Mouse (Mus musculus): ENCODE measurements around the gene Lrg1. TPM values are rescaled to one million over a fixed set of nuclear protein-coding genes. Genes with fewer than 3 reads are reported as not detected.
"Not testable (repeated sequence)": the region's sequence is repeated elsewhere in the genome, so short reads cannot be mapped to it uniquely, and the experiment has no call there.

The Lrg1 gene
- polyA plus RNA-seq, 1 experiment: 56.0 TPM

GRCm38 (mm10) chr17:56106981-56107380, 14.8 kb downstream of the Lrg1 start:
- Histone ChIP-seq H3K27ac (ENCODE audit: insufficient read depth, low read length) (no peak overlapping the region), H3K4me1 (ENCODE audit: control insufficient read depth, insufficient read depth, insufficient read length) (no peaks in the 10 kb centered on the region), H3K27me3 (ENCODE audit: control insufficient read depth, insufficient read depth, low read length) (no peaks in the 10 kb centered on the region), H3K36me3 (ENCODE audit: control insufficient read depth, insufficient read depth, low read length) (peaks cover 7% of the 10 kb centered on the region), H3K4me3 (ENCODE audit: extremely low read depth, insufficient read depth, insufficient read length) (no peak overlapping the region)
- TF ChIP-seq CTCF (IDR thresholded peaks at IDR 0.05; ENCODE audit: extremely low read depth, insufficient read depth, insufficient read length, insufficient replicate concordance) (no peak), POLR2A (IDR thresholded peaks at IDR 0.05; ENCODE audit: low read depth, low read length) (no peak)
- WGBS: 91% methylated on average over 4 of the region's 4 CpGs
- DNase-seq (ENCODE audit: low read depth in 1 of 2, low spot score in 2 of 2): no peak

GRCm38 (mm10) chr17:56106436-56106835, 15.4 kb downstream of the Lrg1 start:
- H3K27ac ChIP-seq (ENCODE audit: insufficient read depth, low read length); DNase-seq (ENCODE audit: low read depth in 1 of 2, low spot score in 2 of 2); H3K4me1 ChIP-seq (ENCODE audit: control insufficient read depth, insufficient read depth, insufficient read length); H3K36me3 ChIP-seq (ENCODE audit: control insufficient read depth, insufficient read depth, low read length); H3K27me3 ChIP-seq (ENCODE audit: control insufficient read depth, insufficient read depth, low read length); H3K4me3 ChIP-seq (ENCODE audit: extremely low read depth, insufficient read depth, insufficient read length): not testable (repeated sequence)
- 97% methylated on average over 4 of the region's 4 CpGs for WGBS

DNA sequence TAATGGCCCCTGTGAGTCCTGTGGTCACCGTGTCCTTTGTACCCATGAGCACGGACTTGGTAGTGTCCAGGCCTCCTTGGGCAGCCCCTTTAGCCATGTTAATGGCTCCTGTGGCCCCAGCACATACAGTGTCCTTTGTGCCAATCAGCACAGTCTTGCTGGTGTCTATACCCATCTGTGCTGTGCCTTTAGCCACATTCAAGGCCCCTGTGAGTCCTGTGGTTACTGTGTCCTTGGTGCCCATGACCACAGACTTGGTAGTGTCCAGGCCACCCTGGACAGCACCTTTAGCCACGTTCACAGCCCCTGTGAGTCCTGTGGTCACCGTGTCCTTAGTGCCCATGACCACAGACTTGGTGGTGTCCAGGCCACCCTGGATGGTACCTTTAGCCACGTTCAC, 17.0 kb downstream of the Lrg1 start:
- WGBS: 89% methylated on average over 3 of the region's 5 CpGs
- H3K27me3 ChIP-seq (ENCODE audit: control insufficient read depth, insufficient read depth, low read length); H3K4me3 ChIP-seq (ENCODE audit: extremely low read depth, insufficient read depth, insufficient read length); DNase-seq (ENCODE audit: low read depth in 1 of 2, low spot score in 2 of 2); H3K4me1 ChIP-seq (ENCODE audit: control insufficient read depth, insufficient read depth, insufficient read length); H3K27ac ChIP-seq (ENCODE audit: insufficient read depth, low read length): not testable (repeated sequence)
- H3K36me3 ChIP-seq (ENCODE audit: control insufficient read depth, insufficient read depth, low read length): peaks cover 23% of the 10 kb centered on the region

DNA sequence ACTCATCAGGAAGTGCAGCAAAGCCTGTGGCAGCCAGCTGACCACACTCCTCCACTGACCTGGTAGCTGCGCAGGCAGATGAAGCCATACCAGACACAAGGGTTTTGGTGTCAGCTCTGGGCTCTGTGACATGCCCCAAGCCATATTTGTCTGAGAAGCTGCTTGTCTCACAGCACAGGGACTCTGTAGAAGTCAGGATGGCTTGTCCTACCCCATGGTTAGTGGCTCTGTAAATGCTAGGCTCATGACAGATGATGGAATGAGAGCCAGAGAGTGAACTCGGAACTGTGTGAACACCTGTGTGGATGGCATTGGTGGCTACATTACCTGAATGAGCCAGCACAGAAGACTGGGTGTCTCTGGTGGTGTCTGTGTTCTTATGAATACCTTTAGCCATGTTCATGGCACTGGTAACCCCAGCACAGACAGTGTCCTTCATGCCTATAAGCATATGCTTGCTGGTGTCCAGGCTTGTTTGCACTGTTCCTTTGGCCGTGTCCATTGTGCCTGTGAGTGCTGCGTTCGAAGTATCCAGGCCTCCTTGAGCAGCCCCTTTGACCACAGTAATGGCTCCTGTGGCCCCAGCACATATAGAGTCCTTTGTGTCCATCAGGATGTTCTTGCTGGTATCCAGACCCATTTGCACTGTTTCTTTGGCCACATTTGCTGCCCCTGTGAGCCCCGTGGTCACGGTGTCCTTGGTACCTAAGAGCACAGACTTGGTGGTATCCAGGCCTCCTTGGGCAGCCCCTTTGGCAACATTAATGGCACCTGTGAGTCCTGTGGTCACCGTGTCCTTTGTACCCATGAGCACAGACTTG, 18.1 kb downstream of the Lrg1 start:
- Histone ChIP-seq H3K27me3 (ENCODE audit: control insufficient read depth, insufficient read depth, low read length) (no peaks in the 10 kb centered on the region), H3K4me3 (ENCODE audit: extremely low read depth, insufficient read depth, insufficient read length) (no peak overlapping the region), H3K4me1 (ENCODE audit: control insufficient read depth, insufficient read depth, insufficient read length) (no peaks in the 10 kb centered on the region), H3K36me3 (ENCODE audit: control insufficient read depth, insufficient read depth, low read length) (peaks cover 30% of the 10 kb centered on the region), H3K27ac (ENCODE audit: insufficient read depth, low read length) (no peak overlapping the region)
- no peak for TF ChIP-seq CTCF (IDR thresholded peaks at IDR 0.05; ENCODE audit: extremely low read depth, insufficient read depth, insufficient read length, insufficient replicate concordance)
- no peak for TF ChIP-seq POLR2A (IDR thresholded peaks at IDR 0.05; ENCODE audit: low read depth, low read length)
- WGBS: 98% methylated on average over 8 of the region's 8 CpGs
- DNase-seq (ENCODE audit: low read depth in 1 of 2, low spot score in 2 of 2): no peak

DNA sequence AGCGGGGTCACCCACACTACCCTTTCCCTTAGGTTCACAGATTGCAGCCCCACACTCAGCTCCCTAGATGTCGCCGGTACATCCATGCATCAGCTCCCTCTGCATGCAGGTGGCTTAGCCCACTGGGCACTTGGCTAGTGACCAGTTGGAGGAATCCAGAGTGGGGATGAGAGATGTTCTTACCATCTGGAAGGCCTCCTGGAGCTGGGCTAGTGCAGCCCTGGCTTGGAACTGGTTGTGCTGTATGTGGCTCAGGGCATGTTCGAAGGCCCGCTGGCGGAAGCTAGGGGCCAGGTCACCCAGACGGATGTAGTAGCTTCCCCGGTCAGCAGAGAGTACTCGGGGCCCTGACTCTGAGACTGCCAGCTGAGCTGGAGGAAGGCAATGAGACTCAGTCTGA, 18.9 kb downstream of the Lrg1 start:
- TF ChIP-seq POLR2A (IDR thresholded peaks at IDR 0.05; ENCODE audit: low read depth, low read length) (no peak), CTCF (IDR thresholded peaks at IDR 0.05; ENCODE audit: extremely low read depth, insufficient read depth, insufficient read length, insufficient replicate concordance) (no peak)
- Histone ChIP-seq H3K4me1 (ENCODE audit: control insufficient read depth, insufficient read depth, insufficient read length) (no peaks in the 10 kb centered on the region), H3K27ac (ENCODE audit: insufficient read depth, low read length) (no peak overlapping the region), H3K36me3 (ENCODE audit: control insufficient read depth, insufficient read depth, low read length) (peaks cover 36% of the 10 kb centered on the region), H3K27me3 (ENCODE audit: control insufficient read depth, insufficient read depth, low read length) (no peaks in the 10 kb centered on the region), H3K4me3 (ENCODE audit: extremely low read depth, insufficient read depth, insufficient read length) (no peak overlapping the region)
- DNase-seq (ENCODE audit: low read depth in 1 of 2, low spot score in 2 of 2): no peak
- WGBS: 98% methylated on average over 9 of the region's 9 CpGs

DNA sequence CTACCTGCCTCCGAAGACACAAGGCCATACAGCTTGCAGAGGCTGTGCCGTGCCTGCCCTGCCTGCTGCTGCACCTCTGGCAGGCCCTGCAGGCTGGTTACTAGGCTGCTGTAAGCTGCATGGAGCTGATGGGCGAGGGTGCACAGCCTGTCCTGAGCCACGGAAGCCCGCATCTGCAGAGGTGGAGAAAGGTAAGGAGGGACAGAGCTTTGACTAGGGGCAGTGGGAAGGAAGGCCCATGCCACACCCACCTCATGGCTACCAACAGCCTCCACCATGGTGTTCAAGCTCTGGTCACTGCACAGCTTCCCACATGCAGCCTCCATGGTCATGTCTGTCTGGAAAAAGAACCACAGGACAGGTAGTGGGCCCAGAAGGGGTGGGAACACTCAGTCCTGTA, 19.6 kb downstream of the Lrg1 start:
- Histone ChIP-seq H3K27ac (ENCODE audit: insufficient read depth, low read length) (no peak overlapping the region), H3K36me3 (ENCODE audit: control insufficient read depth, insufficient read depth, low read length) (peaks cover 44% of the 10 kb centered on the region), H3K4me1 (ENCODE audit: control insufficient read depth, insufficient read depth, insufficient read length) (no peaks in the 10 kb centered on the region), H3K27me3 (ENCODE audit: control insufficient read depth, insufficient read depth, low read length) (no peaks in the 10 kb centered on the region), H3K4me3 (ENCODE audit: extremely low read depth, insufficient read depth, insufficient read length) (no peak overlapping the region)
- TF ChIP-seq CTCF (IDR thresholded peaks at IDR 0.05; ENCODE audit: extremely low read depth, insufficient read depth, insufficient read length, insufficient replicate concordance) (no peak), POLR2A (IDR thresholded peaks at IDR 0.05; ENCODE audit: low read depth, low read length) (no peak)
- no peak for DNase-seq (ENCODE audit: low read depth in 1 of 2, low spot score in 2 of 2)
- 92% methylated on average over 5 of the region's 5 CpGs for WGBS

- WGBS: 92% methylated on average over 3 of the region's 3 CpGs
- TF ChIP-seq POLR2A (IDR thresholded peaks at IDR 0.05; ENCODE audit: low read depth, low read length) (no peak), CTCF (IDR thresholded peaks at IDR 0.05; ENCODE audit: extremely low read depth, insufficient read depth, insufficient read length, insufficient replicate concordance) (no peak)
- DNase-seq (ENCODE audit: low read depth in 1 of 2, low spot score in 2 of 2): no peak
- Histone ChIP-seq H3K27me3 (ENCODE audit: control insufficient read depth, insufficient read depth, low read length) (no peaks in the 10 kb centered on the region), H3K36me3 (ENCODE audit: control insufficient read depth, insufficient read depth, low read length) (peaks cover 57% of the 10 kb centered on the region), H3K27ac (ENCODE audit: insufficient read depth, low read length) (no peak overlapping the region), H3K4me3 (ENCODE audit: extremely low read depth, insufficient read depth, insufficient read length) (no peak overlapping the region), H3K4me1 (ENCODE audit: control insufficient read depth, insufficient read depth, insufficient read length) (no peaks in the 10 kb centered on the region)
These were observed 21.0 kb downstream of the Lrg1 start for GRCm38 (mm10) chr17:56100811-56101210.
